Mouse (Mus musculus): ENCODE data around the gene Gsta3. TPM values are rescaled to one million over a fixed set of nuclear protein-coding genes. Genes with fewer than 3 reads are reported as not detected.
A peak's percentile ranks its signal among the peaks of the same experiment; 100 is the strongest.

Gsta3 gene
- polyA plus RNA-seq, 1 experiment from 2014 or later = 0.20 TPM

DNA sequence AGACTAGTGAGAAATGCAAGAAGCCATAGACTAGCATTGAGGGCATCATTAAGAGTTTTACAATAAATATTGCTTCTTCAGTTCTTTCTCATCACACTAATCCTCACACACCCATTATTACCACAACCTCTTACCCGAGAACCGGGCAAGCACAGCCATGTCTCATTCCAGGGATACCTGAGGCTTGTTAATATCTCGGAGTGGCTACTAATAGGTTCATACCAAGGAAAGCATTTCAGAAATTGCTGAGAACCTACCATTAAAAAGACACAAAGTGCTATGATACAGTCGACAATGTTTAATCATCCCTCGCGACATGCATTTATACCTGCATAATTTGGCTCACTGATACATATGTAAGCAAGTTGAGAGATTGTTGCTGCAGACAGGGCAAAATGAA is 5.0 kb upstream of the Gsta3 start:
- Histone ChIP-seq H3K4me2 (no peak overlapping the region), H3K4me3 (no peak overlapping the region), H3K36me3 (no peaks in the 10 kb centered on the region), H3K27me3 (no peaks in the 10 kb centered on the region), H3K9ac (no peak overlapping the region), H3K27ac (replicated peaks) (no peak overlapping the region), H3K9me3 (no peaks in the 10 kb centered on the region), H3K4me1 (replicated peaks) (no peaks in the 10 kb centered on the region)
- ATAC-seq (ENCODE audit: low read depth) = no peak
- WGBS = 95% methylated on average over 6 of the region's 6 CpGs

DNA sequence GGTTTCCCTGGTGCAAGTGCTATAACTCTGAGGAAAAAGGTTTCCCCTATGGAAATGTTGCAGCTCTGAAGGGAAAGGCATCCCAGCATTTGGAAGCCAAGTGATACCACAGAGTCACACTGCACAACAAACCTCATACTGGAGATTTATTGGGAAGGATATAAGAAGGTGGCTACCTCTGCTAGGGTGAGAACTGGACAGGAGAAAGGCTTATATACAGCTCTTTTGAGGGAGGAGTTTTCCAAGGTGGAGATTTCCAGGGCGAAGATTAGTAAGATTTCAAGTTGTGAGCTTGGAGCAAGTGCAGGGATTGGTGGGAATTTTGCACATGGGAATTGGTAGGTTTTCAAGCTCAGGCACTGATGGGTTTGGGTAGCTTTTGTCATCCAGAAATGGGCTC is 707 bp downstream of the Gsta3 start:
- Histone ChIP-seq H3K4me1 (replicated peaks) (no peaks in the 10 kb centered on the region), H3K36me3 (no peaks in the 10 kb centered on the region), H3K4me3 (no peak overlapping the region), H3K27me3 (no peaks in the 10 kb centered on the region), H3K4me2 (no peak overlapping the region), H3K9me3 (no peaks in the 10 kb centered on the region), H3K9ac (no peak overlapping the region), H3K27ac (replicated peaks) (no peak overlapping the region)
- ATAC-seq (ENCODE audit: low read depth) = no peak
- 79% methylated on average over 1 of the region's 1 CpGs for WGBS

DNA sequence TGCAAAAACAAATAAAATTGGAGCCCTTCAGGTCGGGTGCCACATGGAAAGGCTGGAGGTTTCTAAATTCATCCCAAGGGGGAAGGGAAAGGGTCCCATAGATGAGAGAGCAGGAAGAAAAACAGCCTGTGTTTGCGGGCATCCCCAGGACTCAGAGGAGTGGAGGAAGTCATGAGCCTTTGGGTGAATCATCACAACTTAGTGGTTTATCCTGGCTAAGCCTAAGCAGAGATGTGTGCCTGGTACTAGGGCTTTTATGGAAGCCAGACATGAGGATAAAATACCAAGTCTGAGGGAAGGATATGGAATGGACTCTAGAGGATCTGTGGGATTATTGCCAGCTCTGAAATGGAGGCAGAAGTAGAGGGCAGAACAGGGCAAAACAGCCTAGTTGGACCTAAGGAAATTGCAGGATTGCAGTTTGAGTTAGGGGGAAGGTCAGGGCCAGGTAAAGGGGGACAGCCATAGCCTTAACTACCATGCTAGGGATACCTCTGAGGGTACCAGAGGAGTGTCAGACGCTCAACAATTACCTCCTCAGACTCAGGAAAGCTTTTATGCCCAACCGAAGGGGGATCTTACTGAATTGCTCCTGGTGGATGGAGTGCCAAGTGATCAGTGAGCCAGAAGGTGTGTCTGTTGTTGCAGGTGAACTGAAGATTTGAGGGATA is 4.0 kb downstream of the Gsta3 start:
- Histone ChIP-seq H3K4me2 (no peak overlapping the region), H3K27ac (replicated peaks) (no peak overlapping the region)
- no peak for ATAC-seq (ENCODE audit: low read depth)

DNA sequence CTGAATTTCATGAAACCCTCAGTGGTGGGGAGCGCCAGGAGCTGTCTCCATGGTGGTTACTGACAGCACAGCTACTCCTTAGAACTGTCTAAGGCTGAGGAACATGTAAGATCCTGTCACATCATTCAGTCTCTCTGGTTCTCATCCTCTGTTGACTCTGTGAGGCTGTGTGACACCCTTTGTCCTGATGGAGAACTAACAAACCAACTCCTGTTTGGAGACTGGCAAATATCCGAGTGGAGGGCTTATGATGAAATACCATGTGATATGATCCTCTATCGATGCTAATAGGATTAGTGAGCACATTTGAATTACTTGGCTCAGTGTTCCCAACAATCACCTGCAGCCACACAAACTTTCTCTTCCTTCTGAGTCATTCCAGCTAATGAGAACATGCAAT is 5.7 kb downstream of the Gsta3 start:
- 88% methylated on average over 3 of the region's 3 CpGs for WGBS
- H3K4me2 ChIP-seq = no peak overlapping the region
- H3K27ac ChIP-seq (replicated peaks) = no peak overlapping the region
- no peak overlapping the region for H3K9ac ChIP-seq
- no peaks in the 10 kb centered on the region for H3K27me3 ChIP-seq
- no peaks in the 10 kb centered on the region for H3K9me3 ChIP-seq
- ATAC-seq (ENCODE audit: low read depth) = no peak
- no peaks in the 10 kb centered on the region for H3K4me1 ChIP-seq (replicated peaks)
- H3K36me3 ChIP-seq = no peaks in the 10 kb centered on the region
- H3K4me3 ChIP-seq = no peak overlapping the region

More for the DNA sequence above, 4.0 kb downstream of the Gsta3 start:
- Histone ChIP-seq H3K9me3 (no peaks in the 10 kb centered on the region), H3K9ac (no peak overlapping the region), H3K4me3 (no peak overlapping the region), H3K36me3 (no peaks in the 10 kb centered on the region), H3K27me3 (no peaks in the 10 kb centered on the region), H3K4me1 (replicated peaks) (no peaks in the 10 kb centered on the region)
- WGBS = 78% methylated on average over 4 of the region's 4 CpGs

DNA sequence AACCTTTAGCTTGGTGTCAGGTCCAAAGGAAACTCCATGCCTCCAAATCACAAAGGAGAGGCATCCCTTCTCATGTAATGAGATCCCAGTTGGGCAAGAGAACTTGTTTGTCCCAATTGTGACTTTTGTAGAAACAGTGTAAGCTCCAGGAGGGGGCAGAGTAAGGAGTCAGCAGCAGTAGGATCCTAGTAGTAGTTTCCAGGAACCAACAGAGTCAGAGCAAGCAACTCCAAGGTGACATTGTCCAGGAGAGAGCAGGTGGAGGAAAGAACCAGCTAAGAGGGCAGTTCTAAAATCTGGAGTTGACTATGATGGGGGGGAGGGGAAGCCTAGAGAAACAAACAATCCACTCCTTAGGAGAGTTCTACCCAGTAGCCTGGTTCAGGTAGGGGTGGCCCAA is 7.5 kb downstream of the Gsta3 start:
- Histone ChIP-seq H3K4me1 (replicated peaks) (no peaks in the 10 kb centered on the region), H3K4me3 (no peak overlapping the region), H3K9me3 (no peaks in the 10 kb centered on the region), H3K4me2 (no peak overlapping the region), H3K27me3 (no peaks in the 10 kb centered on the region), H3K27ac (replicated peaks) (no peak overlapping the region), H3K36me3 (no peaks in the 10 kb centered on the region), H3K9ac (no peak overlapping the region)
- ATAC-seq (ENCODE audit: low read depth) = no peak

DNA sequence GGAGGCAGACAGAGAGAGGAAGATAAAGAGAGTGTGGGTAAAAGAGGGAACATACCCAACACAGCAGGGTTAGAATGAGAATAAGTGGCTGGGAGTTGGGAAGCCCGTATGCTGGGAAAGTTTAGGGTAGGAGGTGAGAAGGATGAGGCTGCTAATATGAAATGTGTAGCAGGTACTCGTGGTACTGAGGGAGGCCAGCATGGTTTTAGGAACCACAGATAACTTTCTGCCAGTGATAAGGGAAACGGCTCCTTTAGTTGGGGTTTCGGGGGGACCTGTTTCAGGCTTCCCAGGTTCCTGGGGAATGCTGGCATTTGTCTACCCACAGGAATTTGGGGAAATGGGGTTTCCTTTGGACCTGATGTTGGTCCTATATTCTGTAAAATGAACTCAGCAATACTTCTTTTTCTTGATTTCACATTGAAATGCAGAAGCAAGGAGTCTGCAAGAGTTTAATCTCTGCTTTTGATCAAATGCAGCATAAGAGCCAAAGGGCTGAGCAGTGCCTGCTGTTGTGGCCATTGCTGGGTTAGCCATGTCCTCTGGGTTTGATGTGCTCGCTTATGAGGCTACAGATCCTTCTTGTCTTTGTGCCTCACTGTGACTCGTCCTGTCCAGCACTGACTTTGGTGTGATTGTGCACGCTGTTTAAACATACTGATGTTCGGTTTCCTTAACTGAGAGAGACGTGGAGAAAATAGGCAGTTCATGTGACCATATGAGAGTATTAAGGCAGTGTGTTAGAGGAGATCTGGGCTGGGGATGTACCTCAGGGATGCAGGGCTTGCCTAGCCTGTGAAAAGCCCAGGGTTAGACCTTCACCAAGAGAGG is 8.4 kb downstream of the Gsta3 start:
- Histone ChIP-seq H3K27ac (replicated peaks) (no peak overlapping the region), H3K27me3 (no peaks in the 10 kb centered on the region), H3K9me3 (no peaks in the 10 kb centered on the region), H3K4me1 (replicated peaks) (no peaks in the 10 kb centered on the region), H3K4me3 (no peak overlapping the region), H3K36me3 (no peaks in the 10 kb centered on the region), H3K4me2 (no peak overlapping the region), H3K9ac (no peak overlapping the region)
- no peak for ATAC-seq (ENCODE audit: low read depth)
- WGBS = 85% methylated on average over 9 of the region's 9 CpGs

DNA sequence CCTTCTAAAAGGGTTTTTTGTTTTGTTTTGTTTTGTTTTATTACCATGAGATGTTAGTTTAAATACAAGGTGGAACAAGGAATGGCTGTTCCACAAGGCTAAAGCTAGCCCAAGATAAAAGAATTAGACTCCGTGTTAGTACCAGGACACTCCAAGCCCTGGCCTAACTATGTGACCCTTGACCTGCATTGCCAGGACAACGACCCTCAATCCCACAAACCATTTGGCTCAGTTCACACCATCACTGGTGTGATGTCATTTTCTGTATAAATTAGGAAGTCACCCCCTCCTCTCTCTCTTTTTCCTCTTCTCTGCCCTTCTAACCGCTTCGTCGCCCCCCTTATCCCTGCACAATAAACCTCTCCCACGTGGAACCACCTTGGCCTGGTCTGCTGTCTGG is 11.3 kb downstream of the Gsta3 start:
- 24% methylated on average over 6 of the region's 6 CpGs for WGBS
- no peaks in the 10 kb centered on the region for H3K27me3 ChIP-seq
- H3K9me3 ChIP-seq = no peaks in the 10 kb centered on the region
- no peak overlapping the region for H3K4me3 ChIP-seq
- ATAC-seq (ENCODE audit: low read depth) = peak; percentile 23; the same call in 1 of the 2 replicates
- H3K9ac ChIP-seq = no peak overlapping the region
- H3K36me3 ChIP-seq = no peaks in the 10 kb centered on the region
- no peaks in the 10 kb centered on the region for H3K4me1 ChIP-seq (replicated peaks)
- no peak overlapping the region for H3K27ac ChIP-seq (replicated peaks)
- no peak overlapping the region for H3K4me2 ChIP-seq

DNA sequence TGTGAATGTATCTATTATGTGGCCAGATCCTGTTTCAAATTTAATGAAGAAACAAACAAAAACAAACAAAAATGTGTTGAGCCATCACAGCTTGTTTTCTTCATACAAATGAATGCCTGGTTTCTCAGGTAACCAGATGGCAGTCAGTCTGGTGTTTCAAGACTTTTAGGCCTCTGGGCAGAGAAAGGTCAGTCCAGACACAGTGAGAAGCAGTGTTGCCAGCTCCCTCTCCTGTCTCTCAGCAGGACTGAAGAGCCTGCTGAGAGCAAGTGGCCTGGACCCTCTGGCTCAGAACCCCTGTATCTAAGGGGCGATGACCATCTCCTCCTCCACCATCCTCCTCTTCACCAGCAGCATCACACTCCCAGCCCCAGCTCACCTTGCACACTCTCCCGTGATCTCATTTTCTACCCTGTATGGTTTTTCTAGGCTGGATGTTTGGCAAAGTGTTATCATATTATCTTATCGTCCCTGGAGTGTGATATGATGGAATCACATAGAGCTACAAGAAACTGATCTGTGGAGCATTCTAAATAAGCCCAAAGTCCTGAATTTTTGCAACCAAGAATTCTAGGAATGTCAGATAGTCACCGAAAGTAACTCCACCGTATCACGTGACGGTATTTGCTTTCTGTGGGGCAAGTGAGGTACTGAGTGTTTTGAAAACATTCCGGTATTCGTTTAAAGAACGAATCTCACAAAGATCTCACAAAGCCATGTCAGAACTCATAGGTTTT is 12.3 kb downstream of the Gsta3 start:
- no peak overlapping the region for H3K4me2 ChIP-seq
- H3K27me3 ChIP-seq = no peaks in the 10 kb centered on the region
- H3K9me3 ChIP-seq = no peaks in the 10 kb centered on the region
- no peaks in the 10 kb centered on the region for H3K4me1 ChIP-seq (replicated peaks)
- no peak overlapping the region for H3K4me3 ChIP-seq
- no peak overlapping the region for H3K27ac ChIP-seq (replicated peaks)
- no peaks in the 10 kb centered on the region for H3K36me3 ChIP-seq
- no peak overlapping the region for H3K9ac ChIP-seq
- 90% methylated on average over 10 of the region's 10 CpGs for whole genome bisulfite sequencing
- ATAC-seq (ENCODE audit: low read depth) = no peak

DNA sequence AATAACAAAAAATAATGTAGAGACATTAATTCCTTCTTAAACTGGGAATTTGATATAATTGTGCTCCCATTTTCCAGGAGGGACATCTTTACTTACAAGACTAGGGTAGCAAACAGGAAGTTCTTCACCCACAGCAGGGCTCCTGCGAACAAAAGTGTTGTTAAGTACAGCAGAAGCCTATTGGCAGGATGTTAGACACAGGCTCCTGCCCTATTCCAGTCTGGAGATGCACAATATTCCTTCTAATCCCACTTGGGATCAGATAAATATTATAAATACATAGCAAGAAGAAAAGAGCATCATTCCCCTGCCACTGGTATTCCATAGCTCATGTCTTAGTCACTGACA is 12.9 kb downstream of the Gsta3 start:
- 88% methylated on average over 1 of the region's 1 CpGs for WGBS
- H3K4me1 ChIP-seq (replicated peaks) = no peaks in the 10 kb centered on the region
- no peaks in the 10 kb centered on the region for H3K9me3 ChIP-seq
- H3K4me3 ChIP-seq = no peak overlapping the region
- no peaks in the 10 kb centered on the region for H3K27me3 ChIP-seq
- H3K4me2 ChIP-seq = no peak overlapping the region
- no peak for ATAC-seq (ENCODE audit: low read depth)
- no peak overlapping the region for H3K9ac ChIP-seq
- H3K36me3 ChIP-seq = no peaks in the 10 kb centered on the region
- H3K27ac ChIP-seq (replicated peaks) = no peak overlapping the region

DNA sequence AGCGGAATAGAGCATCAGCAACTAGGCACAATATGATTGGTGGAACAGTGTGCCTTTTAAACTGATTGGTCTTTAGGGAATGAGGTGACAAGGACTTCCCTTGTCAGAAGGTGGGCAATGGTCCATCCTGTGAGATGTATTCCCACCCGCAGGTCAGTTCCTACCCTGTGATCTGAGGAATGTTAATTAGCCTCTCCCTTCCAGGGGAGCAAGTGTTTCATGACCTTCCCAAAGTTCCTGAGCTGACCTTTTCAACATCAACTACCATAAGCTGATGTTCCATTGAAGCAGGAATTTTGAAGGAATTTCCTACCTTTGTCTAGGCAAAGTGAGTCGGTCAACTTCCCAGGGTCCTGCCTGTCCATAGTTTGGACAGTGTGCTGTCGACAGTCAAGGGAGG is 13.5 kb downstream of the Gsta3 start:
- no peaks in the 10 kb centered on the region for H3K9me3 ChIP-seq
- no peak for ATAC-seq (ENCODE audit: low read depth)
- 84% methylated on average over 4 of the region's 4 CpGs for WGBS
- H3K27me3 ChIP-seq = no peaks in the 10 kb centered on the region
- no peak overlapping the region for H3K27ac ChIP-seq (replicated peaks)
- H3K4me2 ChIP-seq = no peak overlapping the region
- no peaks in the 10 kb centered on the region for H3K4me1 ChIP-seq (replicated peaks)
- H3K4me3 ChIP-seq = no peak overlapping the region
- no peak overlapping the region for H3K9ac ChIP-seq
- H3K36me3 ChIP-seq = no peaks in the 10 kb centered on the region

DNA sequence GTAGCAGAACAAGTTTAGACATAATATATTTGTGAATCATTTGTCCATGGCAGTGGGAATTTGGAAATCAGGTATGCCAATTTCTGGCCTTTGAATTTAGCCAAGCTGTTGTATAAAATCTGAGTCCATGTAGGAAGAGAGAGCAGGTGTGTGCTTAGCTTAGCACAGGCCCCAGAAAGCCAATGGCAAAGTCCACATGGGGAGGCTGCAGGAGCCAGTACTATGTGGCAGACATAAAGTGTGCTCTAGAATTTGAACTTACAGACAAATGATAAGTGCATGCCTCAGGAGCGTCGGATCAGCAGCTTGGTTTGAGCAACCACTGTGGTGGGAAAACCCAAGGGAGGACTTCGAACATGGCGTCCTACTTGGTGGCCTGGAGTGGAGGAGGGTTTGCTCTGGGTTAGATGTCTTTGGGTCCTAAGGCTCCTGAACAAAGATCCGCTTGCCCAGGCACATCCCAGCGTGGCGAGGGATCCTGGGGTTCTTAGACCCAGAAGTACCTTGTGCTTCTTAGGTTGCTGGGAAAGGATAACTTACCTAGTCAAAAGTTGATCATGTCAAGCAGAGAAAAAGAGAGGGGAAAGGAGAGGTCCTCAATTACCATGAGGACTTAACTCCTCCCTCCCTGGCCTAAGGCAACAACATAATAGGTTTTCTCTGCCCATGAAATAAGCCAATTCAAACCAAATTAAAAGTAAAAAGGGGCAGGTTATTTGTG is 15.4 kb downstream of the Gsta3 start:
- H3K27ac ChIP-seq (replicated peaks) = no peak overlapping the region
- WGBS = 92% methylated on average over 7 of the region's 7 CpGs
- no peak for ATAC-seq (ENCODE audit: low read depth)
- no peaks in the 10 kb centered on the region for H3K36me3 ChIP-seq
- no peaks in the 10 kb centered on the region for H3K27me3 ChIP-seq
- no peak overlapping the region for H3K4me2 ChIP-seq
- H3K4me1 ChIP-seq (replicated peaks) = no peaks in the 10 kb centered on the region
- no peaks in the 10 kb centered on the region for H3K9me3 ChIP-seq
- no peak overlapping the region for H3K9ac ChIP-seq
- H3K4me3 ChIP-seq = no peak overlapping the region

DNA sequence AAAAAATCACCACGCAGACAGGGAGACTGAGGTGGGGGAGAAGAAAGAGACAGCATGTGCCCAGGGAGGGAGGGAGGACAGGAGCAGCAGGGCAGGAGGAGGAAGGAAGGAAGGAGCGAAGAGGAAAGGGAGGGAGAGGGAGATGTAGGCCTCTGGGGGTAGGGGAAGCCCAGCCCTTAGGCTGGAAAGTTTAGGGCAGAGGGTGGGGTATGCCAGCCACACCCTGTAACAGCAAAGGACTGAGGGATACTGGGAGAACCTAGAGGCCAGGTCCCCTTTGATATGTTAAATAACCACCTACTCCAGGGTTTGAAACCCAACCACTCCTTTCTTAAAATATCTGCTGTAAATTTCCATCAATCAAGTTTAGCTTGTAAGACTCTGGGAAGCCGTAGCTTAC is 16.0 kb downstream of the Gsta3 start:
- Histone ChIP-seq H3K9ac (no peak overlapping the region), H3K27ac (replicated peaks) (no peak overlapping the region), H3K4me1 (replicated peaks) (no peaks in the 10 kb centered on the region), H3K36me3 (no peaks in the 10 kb centered on the region), H3K27me3 (no peaks in the 10 kb centered on the region), H3K9me3 (no peaks in the 10 kb centered on the region), H3K4me2 (no peak overlapping the region), H3K4me3 (no peak overlapping the region)
- ATAC-seq (ENCODE audit: low read depth) = no peak
- WGBS = 56% methylated on average over 3 of the region's 3 CpGs

Data from neural tube, embryonic 13.5 days (tissue).